Mouse (Mus musculus) Patski (cell line): ENCODE data around the gene Prom1. TPM values are rescaled to one million over a fixed set of nuclear protein-coding genes. Genes with fewer than 3 reads are reported as not detected.

Experiments
- ATAC-seq: fragments of 100-300 bp; one replicate; pipeline ENCODE4 v1.8.0; 2021
- CTCF ChIA-PET: fragments of 350-600 bp; sonication (Branson Sonifier 250); formaldehyde crosslinking; loops from one replicate; lab custom pipeline; 2022; ENCODE audit warnings: inconsistent platforms; lab: Charles Lee
- POLR2A ChIA-PET: fragments of 350-600 bp; sonication (Branson Sonifier 250); formaldehyde crosslinking; loops from one replicate; lab custom pipeline; 2022; ENCODE audit warnings: antibody characterized with exemption, inconsistent platforms; lab: Charles Lee
- DNase-seq: peaks from one replicate; pipeline ENCODE4 v3.0.0-alpha.2; 2011; ENCODE audit warnings: low read depth, low spot score
- H3K27me3 ChIP-seq: fragments of 371-371 bp; one replicate; pipeline ENCODE4 v1.5.1; 2021
- CTCF ChIP-seq: fragments of 100-300 bp; IDR thresholded peaks from one replicate; pipeline ENCODE4 v1.5.1; 2021
- in situ Hi-C: fragments of 300-500 bp; cut with MboI; formaldehyde crosslinking; loops from 3 replicates; pipeline ENCODE4 v1.11.1; 2018; ENCODE audit warnings: low pct_unique_long_range_greater_than_20kb, mixed read lengths
- polyA plus RNA-seq: library from polyadenylated mRNA; unstranded; gene quantifications from one replicate; pipeline ENCODE4 v1.2.3, GENCODE M21; 2021

Gene Prom1
- polyA plus RNA-seq, 1 experiment from 2014 or later = 120 TPM

GRCm38 (mm10) chr5:44108125-44108524 is 6.3 kb upstream of the Prom1 start:
- TF ChIP-seq CTCF = no peak
- POLR2A ChIA-PET = no interaction called here
- CTCF ChIA-PET = no interaction called here

GRCm38 (mm10) chr5:44105192-44105591 is 3.4 kb upstream of the Prom1 start:
- ChIA-PET CTCF (interaction anchor here (1.5 to 3.9 kb wide), 5 partner anchors 13 to 98 kb away, joined by 3 to 14 read pairs (median 4); no protein-coding TSS in a partner anchor), POLR2A (interaction anchor here (0.6 kb wide), 1 partner anchor 1380 kb away, joined by 3 read pairs; no protein-coding TSS in a partner anchor)
- in situ Hi-C loops = no loop called here

More at GRCm38 (mm10) chr5:44108125-44108524, 6.3 kb upstream of the Prom1 start:
- in situ Hi-C loops = no loop called here
- DNase-seq (no peak), ATAC-seq (no peak)
- no peaks in the 10 kb centered on the region for H3K27me3 ChIP-seq

GRCm38 (mm10) chr5:44104686-44105085 is 2.9 kb upstream of the Prom1 start:
- CTCF ChIA-PET = interaction anchor here (1.5 to 3.9 kb wide), 5 partner anchors 14 to 99 kb away, joined by 3 to 14 read pairs (median 4); no protein-coding TSS in a partner anchor
- DNase-seq (no peak), ATAC-seq (no peak)
- POLR2A ChIA-PET = no interaction called here
- no peaks in the 10 kb centered on the region for H3K27me3 ChIP-seq
- no peak for TF ChIP-seq CTCF
- in situ Hi-C loops = no loop called here

More at GRCm38 (mm10) chr5:44105192-44105591, 3.4 kb upstream of the Prom1 start:
- TF ChIP-seq CTCF = no peak
- peak; percentile 47 for DNase-seq
- H3K27me3 ChIP-seq = no peaks in the 10 kb centered on the region
- ATAC-seq = no peak

DNA sequence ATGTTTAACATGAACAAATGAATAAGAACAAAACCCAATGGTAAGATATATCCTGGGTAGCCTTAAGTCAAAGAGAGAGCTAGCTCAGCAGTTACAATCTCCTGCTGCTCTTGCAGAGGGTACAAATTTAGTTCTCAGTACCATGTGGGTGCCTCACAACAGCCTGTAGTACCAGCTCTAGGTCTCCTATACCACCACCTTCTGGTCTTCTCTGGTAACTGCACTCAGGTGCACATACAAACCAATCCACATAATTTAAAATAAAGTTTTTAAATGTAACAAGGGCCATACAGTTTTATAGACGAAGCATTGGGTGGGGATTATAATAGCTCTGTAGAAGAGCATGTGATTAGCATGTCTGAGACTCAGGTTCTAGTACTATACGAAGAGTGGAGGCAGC is 2.3 kb upstream of the Prom1 start:
- POLR2A ChIA-PET = no interaction called here
- H3K27me3 ChIP-seq = no peaks in the 10 kb centered on the region
- in situ Hi-C loops = no loop called here
- ATAC-seq (no peak), DNase-seq (no peak)
- CTCF ChIA-PET = interaction anchor here (0.9 to 3.9 kb wide), 9 partner anchors 11 to 82 kb away, joined by 3 to 14 read pairs (median 5); no protein-coding TSS in a partner anchor
- TF ChIP-seq CTCF = no peak

DNA sequence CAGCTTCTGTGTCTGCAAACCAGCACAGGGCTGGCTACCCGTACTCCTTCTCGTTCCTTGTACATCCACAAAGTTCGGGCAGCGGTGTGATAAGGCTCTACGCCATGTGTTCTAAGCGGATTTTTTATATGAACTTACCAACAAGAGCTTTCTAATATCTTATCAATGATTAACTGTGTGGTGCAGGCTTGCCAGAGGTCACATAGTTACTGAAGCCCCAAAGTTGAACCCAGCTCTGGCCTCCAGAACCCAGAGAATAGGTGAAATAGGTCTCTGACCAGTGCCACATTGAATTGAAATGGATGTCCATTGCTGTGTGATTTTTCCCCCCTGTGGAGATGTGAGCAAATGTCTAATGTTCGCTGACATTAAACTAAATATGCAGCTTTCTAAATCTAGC is 1.3 kb upstream of the Prom1 start:
- ATAC-seq (no peak), DNase-seq (no peak)
- no peak for TF ChIP-seq CTCF
- in situ Hi-C loops = no loop called here
- POLR2A ChIA-PET = interaction anchor here (1.0 kb wide), 1 partner anchor 21 kb away, joined by 3 read pairs; no protein-coding TSS in a partner anchor
- H3K27me3 ChIP-seq = no peaks in the 10 kb centered on the region
- CTCF ChIA-PET = interaction anchor here (0.9 to 3.9 kb wide), 8 partner anchors 13 to 83 kb away, joined by 3 to 14 read pairs (median 6); no protein-coding TSS in a partner anchor

DNA sequence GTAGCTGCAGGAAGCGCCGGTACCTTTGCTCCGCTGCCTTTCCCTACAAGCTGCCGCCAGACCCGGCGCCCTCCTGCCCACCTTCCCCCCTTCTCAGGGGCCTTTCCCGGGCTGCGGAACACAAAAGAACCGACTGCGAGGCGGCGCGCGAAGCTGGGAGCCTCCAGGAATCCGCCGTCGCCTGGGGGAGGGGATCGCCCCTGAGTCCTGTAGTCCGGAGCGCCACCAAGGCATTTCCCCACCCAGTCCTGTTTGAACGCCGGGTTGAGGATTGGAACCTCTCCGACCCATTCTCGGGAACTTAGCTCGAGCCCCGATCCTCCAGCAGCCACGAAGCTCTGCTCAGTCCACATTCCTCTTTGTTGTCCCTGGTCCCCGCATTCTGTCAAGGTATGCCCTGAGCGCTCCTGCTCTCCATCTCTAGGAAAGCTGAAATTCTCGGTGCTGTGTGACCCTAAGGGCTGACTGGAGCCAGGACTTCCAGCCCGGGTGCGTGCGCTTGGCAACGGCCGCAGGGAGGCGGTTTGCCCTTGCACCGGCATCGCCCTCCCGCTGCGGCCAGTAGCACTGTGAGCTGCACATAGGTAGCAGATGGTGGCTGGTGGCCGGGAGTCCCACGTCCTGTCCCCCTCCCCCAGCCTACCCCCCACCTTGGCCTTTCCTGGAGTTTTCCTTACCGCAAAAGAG is 1.1 kb downstream of the Prom1 start:
- in situ Hi-C loops = no loop called here
- no peak for TF ChIP-seq CTCF
- CTCF ChIA-PET = interaction anchor here (1.0 to 3.2 kb wide), 3 partner anchors 10 to 49 kb away, joined by 4 to 8 read pairs (median 5); no protein-coding TSS in a partner anchor
- POLR2A ChIA-PET = interaction anchor here (1.2 to 1.6 kb wide), 4 partner anchors 11 to 67 kb away, joined by 3 to 4 read pairs (median 4); no protein-coding TSS in a partner anchor
- no peaks in the 10 kb centered on the region for H3K27me3 ChIP-seq
- ATAC-seq (peak; percentile 46), DNase-seq (no peak)

- DNase-seq = no peak
- in situ Hi-C loops = no loop called here
- ChIA-PET POLR2A (interaction anchor here (1.6 kb wide), 1 partner anchor 62 kb away, joined by 3 read pairs; no protein-coding TSS in a partner anchor), CTCF (interaction anchor here (1.0 to 1.6 kb wide), 2 partner anchors 10 to 12 kb away, joined by 4 to 5 read pairs; no protein-coding TSS in a partner anchor)
- H3K27me3 ChIP-seq = no peaks in the 10 kb centered on the region
- no peak for ATAC-seq
- TF ChIP-seq CTCF = no peak
Measured at GRCm38 (mm10) chr5:44100187-44100543, 1.7 kb downstream of the Prom1 start.

- no peaks in the 10 kb centered on the region for H3K27me3 ChIP-seq
- POLR2A ChIA-PET = interaction anchor here (0.5 kb wide), 1 partner anchor 228 kb away, joined by 3 read pairs; no protein-coding TSS in a partner anchor
- ATAC-seq (no peak), DNase-seq (no peak)
- in situ Hi-C loops = no loop called here
- TF ChIP-seq CTCF = no peak
- CTCF ChIA-PET = interaction anchor here (0.7 to 1.0 kb wide), 3 partner anchors 22 to 171 kb away, joined by 3 read pairs; no protein-coding TSS in a partner anchor
Measured at GRCm38 (mm10) chr5:44096996-44097395, 4.8 kb downstream of the Prom1 start.

GRCm38 (mm10) chr5:44096106-44096505 is 5.7 kb downstream of the Prom1 start:
- no peak for DNase-seq
- no peak for ATAC-seq
- no peak for TF ChIP-seq CTCF
- POLR2A ChIA-PET = no interaction called here
- in situ Hi-C loops = no loop called here
- CTCF ChIA-PET = no interaction called here
- no peaks in the 10 kb centered on the region for H3K27me3 ChIP-seq

DNA sequence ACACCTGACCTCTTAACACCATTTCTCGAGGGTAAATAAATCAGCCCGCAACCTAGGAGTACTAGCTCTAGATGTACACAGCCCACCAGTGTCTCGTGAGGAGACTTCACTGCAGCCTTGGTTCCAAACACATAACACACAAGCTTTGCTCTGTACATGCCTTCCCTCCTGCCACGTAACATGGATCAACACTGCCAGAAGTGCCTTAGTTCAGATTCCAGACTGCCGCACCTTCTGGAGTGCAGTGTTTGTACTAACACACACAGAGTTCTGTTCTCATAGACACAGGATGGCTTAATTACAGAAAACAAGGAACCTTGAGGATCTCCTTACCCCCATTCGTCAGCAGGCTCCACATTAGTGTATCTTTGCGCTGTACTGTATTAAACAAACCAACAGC is 6.1 kb downstream of the Prom1 start:
- no peak for DNase-seq
- in situ Hi-C loops = no loop called here
- CTCF ChIA-PET = no interaction called here

More for the DNA sequence above, 6.1 kb downstream of the Prom1 start:
- TF ChIP-seq CTCF = no peak
- H3K27me3 ChIP-seq = no peaks in the 10 kb centered on the region
- POLR2A ChIA-PET = no interaction called here
- ATAC-seq = no peak
